Mouse (Mus musculus) G1E (cell line): Measurements from ENCODE around the gene Iqch.

Experiments used
- CTCF ChIP-seq: IDR thresholded peaks from 2 replicates; pipeline ENCODE4 v1.5.1; 2012; ENCODE audit warnings: low read depth, low read length, inconsistent platforms, mixed read lengths
- GATA1 ChIP-seq: IDR thresholded peaks from 2 replicates; pipeline ENCODE4 v1.6.1; 2012; ENCODE audit warnings: borderline replicate concordance, low read length, inconsistent platforms, mixed read lengths
- POLR2AphosphoS5 ChIP-seq: IDR thresholded peaks from 2 replicates; pipeline ENCODE4 v1.6.1; 2012; ENCODE audit warnings: low read depth, low read length, inconsistent platforms; ENCODE audit not compliant: insufficient replicate concordance

DNA sequence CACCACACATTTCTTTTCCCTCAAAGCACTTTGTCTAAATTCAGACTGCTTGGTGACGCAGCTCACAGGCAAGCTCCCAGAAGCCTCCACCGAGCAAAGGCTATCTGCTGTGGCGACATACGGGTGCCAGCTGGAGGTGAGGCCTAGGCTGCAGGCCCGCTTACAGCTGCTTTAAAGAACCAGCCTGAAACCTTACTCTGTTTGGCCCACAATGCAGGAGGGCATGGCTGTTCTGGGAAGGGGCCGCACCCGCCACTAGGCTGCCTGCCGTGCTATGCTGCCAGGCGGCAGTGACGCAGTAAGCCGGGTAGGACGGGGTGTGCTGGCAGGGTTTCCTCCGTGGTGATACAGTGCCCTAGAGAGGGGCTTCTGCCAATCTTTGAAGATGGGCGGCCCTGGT is 48.6 kb upstream of the Iqch start:
- no peak for TF ChIP-seq CTCF
- no peak for TF ChIP-seq POLR2AphosphoS5
- TF ChIP-seq GATA1, result no peak
